ENCODE assay signal across 9 mouse cellular contexts in the genomic region with DNA sequence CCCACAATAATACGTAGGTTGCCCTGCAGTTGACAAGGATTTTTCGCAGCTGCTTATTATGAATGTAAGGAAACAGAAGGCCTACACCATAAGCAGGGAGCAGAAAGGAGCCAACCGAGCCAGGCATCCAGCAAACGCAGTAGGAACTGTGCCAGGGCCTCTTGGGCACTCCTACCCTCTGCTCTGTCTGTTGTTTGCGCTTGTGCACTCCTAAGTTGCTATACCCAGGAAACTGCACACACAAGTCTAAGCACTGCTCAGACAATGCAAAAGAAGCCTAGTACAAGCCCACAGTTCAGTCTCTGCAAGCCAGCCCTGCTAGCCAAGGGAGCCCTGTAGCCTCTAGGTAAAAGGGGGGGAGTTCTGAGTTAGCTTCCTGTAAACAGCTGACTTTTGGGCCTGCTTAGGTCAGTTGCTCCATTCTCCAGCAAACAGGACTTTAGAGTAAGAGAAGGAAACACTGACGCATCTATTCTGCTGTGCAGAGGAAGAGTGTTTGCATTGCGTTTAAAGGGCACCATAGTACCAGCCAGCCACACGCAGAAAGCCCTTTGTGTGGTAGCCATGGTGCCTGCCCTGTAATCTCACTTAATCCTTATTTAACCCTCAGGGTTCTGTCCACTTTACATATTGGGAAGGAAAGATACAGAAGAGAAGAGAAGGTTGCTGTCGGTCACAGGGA. TPM values are rescaled to one million over a fixed set of nuclear protein-coding genes. Genes with fewer than 3 reads are reported as not detected.
A peak's percentile ranks its signal among the peaks of the same experiment; 100 is the strongest.
DNase-seq lines count a peak whose midpoint lies in the region; ATAC-seq and TF ChIP-seq lines count a peak whose summit lies in the region.
"Had no signal": no experiment of that assay in that cellular context is flagged by ENCODE, and none has a peak within 500 bp of the region (broad histone marks: within the 10 kb centered on the region; RNA-seq: fewer than 3 reads in every experiment).

No protein-coding gene starts in this region.

- no peaks in the 10 kb centered on the region for H3K36me3 ChIP-seq in forebrain, embryonic 15.5 days
- no peaks in the 10 kb centered on the region for H3K36me3 ChIP-seq in midbrain, embryonic 10.5 days

- peak overlapping the region; percentile 32 for H3K27ac ChIP-seq in forebrain, embryonic 15.5 days (replicated peaks)
- H3K27ac ChIP-seq in midbrain, embryonic 10.5 days (replicated peaks), result peak overlapping the region; percentile 84

- no peak for TF ChIP-seq CTCF in brain, embryonic 14.5 days (IDR thresholded peaks at IDR 0.05; ENCODE audit: borderline replicate concordance, extremely low read depth, insufficient read depth, insufficient read length)

- no peak overlapping the region for H3K4me2 ChIP-seq in forebrain, embryonic 15.5 days (replicated peaks)

- no peak overlapping the region for H3K9ac ChIP-seq in forebrain, embryonic 15.5 days (replicated peaks)

- peak; percentile 83 for ATAC-seq in forebrain, embryonic 15.5 days (replicated peaks)

- TF ChIP-seq POLR2A in brain, embryonic 14.5 days (IDR thresholded peaks at IDR 0.05; ENCODE audit: borderline replicate concordance, extremely low read depth, insufficient read depth, insufficient read length, poor library complexity, severe bottlenecking), result no peak

- WGBS in forebrain, embryonic 15.5 days, result 19% methylated on average over 9 of the region's 9 CpGs
- WGBS in midbrain, embryonic 10.5 days, result 50% methylated on average over 9 of the region's 9 CpGs

- H3K9me3 ChIP-seq in forebrain, embryonic 15.5 days, result no peaks in the 10 kb centered on the region
- peaks cover 7% of the 10 kb centered on the region; the same call in 1 of the 2 replicates for H3K9me3 ChIP-seq in midbrain, embryonic 10.5 days (replicated peaks)

- H3K4me3 ChIP-seq in forebrain, embryonic 15.5 days, result no peak overlapping the region
- H3K4me3 ChIP-seq in midbrain, embryonic 10.5 days, result 0 out of 2 replicates have a peak overlapping the region, but pooled peaks have one; percentile 14

- H3K27me3 ChIP-seq in forebrain, embryonic 15.5 days, result no peaks in the 10 kb centered on the region
- H3K27me3 ChIP-seq in midbrain, embryonic 10.5 days (ENCODE audit: low read depth, poor library complexity, severe bottlenecking), result peaks cover 61% of the 10 kb centered on the region

- DNase-seq in embryo, embryonic 10.5 days (ENCODE audit: low spot score), result peak; percentile 36
- DNase-seq in embryo, embryonic 9.5 days (ENCODE audit: extremely low spot score), result no peak
- DNase-seq in brain, embryonic 14.5 days (ENCODE audit: low read depth), result peak; percentile 85
- peak; percentile 70 for DNase-seq in midbrain, embryonic 10.5 days (ENCODE audit: low spot score)
- no peak for DNase-seq in adrenal gland, postnatal 14 days
- no peak for DNase-seq in spleen, postnatal 4 days (ENCODE audit: low spot score in 2 of 2)
- no peak for DNase-seq in urinary bladder, postnatal 4 days (ENCODE audit: low spot score in 2 of 2)
- DNase-seq: kidney, adult 11 months had no signal

- H3K4me1 ChIP-seq in forebrain, embryonic 15.5 days, result peaks cover 18% of the 10 kb centered on the region
- H3K4me1 ChIP-seq in midbrain, embryonic 10.5 days, result peaks cover 35% of the 10 kb centered on the region

RNA-seq across cellular contexts. Expression of a gene that starts 43.5 kb away (rescaled TPM):
- polyA plus RNA-seq in brain, embryonic 14.5 days (2012; rRNA removed), result 118 and 129 TPM in 2 replicates
- polyA plus RNA-seq in forebrain, embryonic 15.5 days (2015; fragmentation: Nextera tagmentation; extraction: Ambion mirVana), result 39.7 and 43.7 TPM in 2 replicates
- 39.6 and 43.5 TPM in 2 replicates for polyA plus RNA-seq in midbrain, embryonic 10.5 days (2016; fragmentation: Nextera tagmentation; extraction: Ambion mirVana)
- total RNA-seq in adrenal gland, postnatal 14 days (2021), result 548 and 554 TPM in 2 replicates

Comparison
In these comparisons a context has a peak if more than half of its experiments do, and no peak if none do; other contexts are left out.
1. DNase-seq: peak in embryo, embryonic 10.5 days (single experiment), brain, embryonic 14.5 days (single experiment) and midbrain, embryonic 10.5 days (single experiment); none in embryo, embryonic 9.5 days (single experiment), adrenal gland, postnatal 14 days (single experiment), spleen, postnatal 4 days (0 of 2) and urinary bladder, postnatal 4 days (0 of 2).